Mouse (Mus musculus): Measurements from ENCODE around the gene P2ry13. TPM values are rescaled to one million over a fixed set of nuclear protein-coding genes. Genes with fewer than 3 reads are reported as not detected.

P2ry13 gene
- polyA plus RNA-seq, 2 experiments, result 1.4 to 1.6 TPM

GRCm38 (mm10) chr3:59234878-59235277, 24.2 kb upstream of the P2ry13 start:
- Histone ChIP-seq H3K4me2 (replicated peaks; ENCODE audit: low read depth, low read length, severe bottlenecking) (no peak overlapping the region), H3K4me1 (ENCODE audit: control insufficient read depth, insufficient read depth, low read length) (no peaks in the 10 kb centered on the region), H3K9ac (ENCODE audit: low read depth, low read length, severe bottlenecking) (no peak overlapping the region), H3K36me3 (ENCODE audit: control insufficient read depth, insufficient read depth, low read length) (no peaks in the 10 kb centered on the region), H3K9me3 (ENCODE audit: control insufficient read depth, low read length) (no peaks in the 10 kb centered on the region), H3K27ac (replicated peaks; ENCODE audit: low read depth, low read length) (no peak overlapping the region), H3K4me3 (replicated peaks; ENCODE audit: low read length) (no peak overlapping the region), H3K27me3 (ENCODE audit: control insufficient read depth, insufficient read depth, low read length) (no peaks in the 10 kb centered on the region)
- ATAC-seq (ENCODE audit: low FRiP score, low read depth) (no peak), DNase-seq (ENCODE audit: low spot score) (no peak)
- 64% methylated on average over 5 of the region's 5 CpGs for WGBS
- TF ChIP-seq POLR2A (IDR thresholded peaks at IDR 0.05; ENCODE audit: borderline replicate concordance, extremely low read depth, insufficient read depth, insufficient read length), result no peak

- Histone ChIP-seq H3K4me3 (replicated peaks; ENCODE audit: low read length) (no peak overlapping the region), H3K27me3 (ENCODE audit: control insufficient read depth, insufficient read depth, low read length) (no peaks in the 10 kb centered on the region)
- DNase-seq (ENCODE audit: low spot score), result peak; percentile 69
Measured at GRCm38 (mm10) chr3:59230912-59231311, 20.2 kb upstream of the P2ry13 start.

GRCm38 (mm10) chr3:59228730-59229551, 18.3 kb upstream of the P2ry13 start:
- Histone ChIP-seq H3K9me3 (ENCODE audit: control insufficient read depth, low read length) (no peaks in the 10 kb centered on the region), H3K4me3 (replicated peaks; ENCODE audit: low read length) (no peak overlapping the region), H3K36me3 (ENCODE audit: control insufficient read depth, insufficient read depth, low read length) (no peaks in the 10 kb centered on the region), H3K4me2 (replicated peaks; ENCODE audit: low read depth, low read length, severe bottlenecking) (no peak overlapping the region), H3K27ac (replicated peaks; ENCODE audit: low read depth, low read length) (0 out of 2 replicates have a peak overlapping the region, but pooled peaks have one; percentile 9), H3K4me1 (ENCODE audit: control insufficient read depth, insufficient read depth, low read length) (no peaks in the 10 kb centered on the region), H3K27me3 (ENCODE audit: control insufficient read depth, insufficient read depth, low read length) (no peaks in the 10 kb centered on the region), H3K9ac (ENCODE audit: low read depth, low read length, severe bottlenecking) (no peak overlapping the region)
- TF ChIP-seq POLR2A (IDR thresholded peaks at IDR 0.05; ENCODE audit: borderline replicate concordance, extremely low read depth, insufficient read depth, insufficient read length), result no peak
- WGBS, result 64% methylated on average over 10 of the region's 10 CpGs
- ATAC-seq (ENCODE audit: low FRiP score, low read depth), result no peak
- DNase-seq (ENCODE audit: low spot score), result peak; percentile 9

More at GRCm38 (mm10) chr3:59230912-59231311, 20.2 kb upstream of the P2ry13 start:
- H3K4me2 ChIP-seq (replicated peaks; ENCODE audit: low read depth, low read length, severe bottlenecking), result no peak overlapping the region
- H3K9me3 ChIP-seq (ENCODE audit: control insufficient read depth, low read length), result no peaks in the 10 kb centered on the region
- no peak for TF ChIP-seq POLR2A (IDR thresholded peaks at IDR 0.05; ENCODE audit: borderline replicate concordance, extremely low read depth, insufficient read depth, insufficient read length)
- H3K9ac ChIP-seq (ENCODE audit: low read depth, low read length, severe bottlenecking), result no peak overlapping the region
- H3K36me3 ChIP-seq (ENCODE audit: control insufficient read depth, insufficient read depth, low read length), result no peaks in the 10 kb centered on the region
- WGBS, result 49% methylated on average over 3 of the region's 3 CpGs
- ATAC-seq (ENCODE audit: low FRiP score, low read depth), result no peak
- no peaks in the 10 kb centered on the region for H3K4me1 ChIP-seq (ENCODE audit: control insufficient read depth, insufficient read depth, low read length)
- no peak overlapping the region for H3K27ac ChIP-seq (replicated peaks; ENCODE audit: low read depth, low read length)

GRCm38 (mm10) chr3:59227696-59228095, 17.0 kb upstream of the P2ry13 start:
- WGBS, result 96% methylated on average over 9 of the region's 9 CpGs
- Histone ChIP-seq H3K4me1 (ENCODE audit: control insufficient read depth, insufficient read depth, low read length) (no peaks in the 10 kb centered on the region), H3K27ac (replicated peaks; ENCODE audit: low read depth, low read length) (no peak overlapping the region), H3K9me3 (ENCODE audit: control insufficient read depth, low read length) (no peaks in the 10 kb centered on the region), H3K4me2 (replicated peaks; ENCODE audit: low read depth, low read length, severe bottlenecking) (no peak overlapping the region), H3K4me3 (replicated peaks; ENCODE audit: low read length) (no peak overlapping the region), H3K36me3 (ENCODE audit: control insufficient read depth, insufficient read depth, low read length) (no peaks in the 10 kb centered on the region), H3K27me3 (ENCODE audit: control insufficient read depth, insufficient read depth, low read length) (no peaks in the 10 kb centered on the region), H3K9ac (ENCODE audit: low read depth, low read length, severe bottlenecking) (no peak overlapping the region)
- ATAC-seq (ENCODE audit: low FRiP score, low read depth) (no peak), DNase-seq (ENCODE audit: low spot score) (no peak)
- no peak for TF ChIP-seq POLR2A (IDR thresholded peaks at IDR 0.05; ENCODE audit: borderline replicate concordance, extremely low read depth, insufficient read depth, insufficient read length)

GRCm38 (mm10) chr3:59225411-59225810, 14.7 kb upstream of the P2ry13 start:
- Histone ChIP-seq H3K36me3 (ENCODE audit: control insufficient read depth, insufficient read depth, low read length) (no peaks in the 10 kb centered on the region), H3K27me3 (ENCODE audit: control insufficient read depth, insufficient read depth, low read length) (no peaks in the 10 kb centered on the region), H3K9me3 (ENCODE audit: control insufficient read depth, low read length) (no peaks in the 10 kb centered on the region), H3K4me3 (replicated peaks; ENCODE audit: low read length) (no peak overlapping the region), H3K4me2 (replicated peaks; ENCODE audit: low read depth, low read length, severe bottlenecking) (no peak overlapping the region), H3K4me1 (ENCODE audit: control insufficient read depth, insufficient read depth, low read length) (no peaks in the 10 kb centered on the region), H3K9ac (ENCODE audit: low read depth, low read length, severe bottlenecking) (no peak overlapping the region), H3K27ac (replicated peaks; ENCODE audit: low read depth, low read length) (no peak overlapping the region)
- no peak for ATAC-seq (ENCODE audit: low FRiP score, low read depth)
- no peak for TF ChIP-seq POLR2A (IDR thresholded peaks at IDR 0.05; ENCODE audit: borderline replicate concordance, extremely low read depth, insufficient read depth, insufficient read length)
- no peak for DNase-seq (ENCODE audit: low spot score)

All from limb, embryonic 14.5 days (tissue).